Mouse (Mus musculus): ENCODE results near the gene Gm14180. TPM values are rescaled to one million over a fixed set of nuclear protein-coding genes. Genes with fewer than 3 reads are reported as not detected.

The Gm14180 gene
- not detected for polyA plus RNA-seq (2014; fragmentation: Illumina TruSeq; extraction: RNeasy Lipid Tissue Mini Kit (QIAGEN cat#74804); ENCODE audit: low read depth, low replicate concordance)

DNA sequence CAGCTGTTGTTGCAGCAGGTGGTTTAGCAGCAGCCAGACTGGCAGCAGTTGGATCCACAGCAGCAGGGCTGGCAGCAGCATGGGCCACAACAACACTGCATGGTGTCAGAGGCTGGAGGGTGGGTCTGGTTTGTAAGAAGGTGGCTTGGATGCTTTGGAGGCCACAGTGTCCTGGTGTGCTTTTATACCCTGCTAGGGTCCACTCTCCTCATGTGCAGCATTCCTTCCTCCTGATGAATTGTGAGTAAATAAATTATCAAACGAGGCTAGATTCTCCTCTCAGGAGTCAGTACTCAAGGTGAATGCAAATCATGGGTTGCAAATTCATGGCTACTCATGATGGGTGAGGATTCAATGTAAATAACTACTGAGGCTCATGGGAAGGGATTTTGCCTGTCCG, at the start of gene Gm14180:
Gene Gm14180, minus strand, starts transcription at position 101 of the 400 bp plus-strand sequence.

DNA sequence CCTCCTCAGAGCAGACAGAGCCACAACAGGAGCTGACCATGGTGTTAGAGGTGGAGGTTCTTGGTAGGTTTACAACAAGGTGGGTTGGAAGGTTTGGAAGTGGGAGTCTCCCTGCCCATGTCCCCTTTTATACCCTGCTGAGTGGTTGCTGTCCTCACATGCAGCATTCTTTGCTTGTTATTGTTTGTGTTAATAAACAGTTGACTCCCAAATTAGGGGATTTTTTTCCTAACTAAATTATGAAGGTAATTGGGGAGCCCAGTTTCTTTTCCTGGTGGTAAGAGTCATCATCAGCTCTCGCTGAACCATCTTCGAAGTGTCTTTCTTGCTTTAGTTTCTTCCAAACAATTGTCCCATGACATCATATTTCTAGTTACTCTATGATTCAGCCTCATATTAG, 46.5 kb upstream of the Gm14180 start, which contains the start of gene Krtap4-8:
Gene Krtap4-8, minus strand, starts transcription at position 101 of the 400 bp plus-strand sequence.

DNA sequence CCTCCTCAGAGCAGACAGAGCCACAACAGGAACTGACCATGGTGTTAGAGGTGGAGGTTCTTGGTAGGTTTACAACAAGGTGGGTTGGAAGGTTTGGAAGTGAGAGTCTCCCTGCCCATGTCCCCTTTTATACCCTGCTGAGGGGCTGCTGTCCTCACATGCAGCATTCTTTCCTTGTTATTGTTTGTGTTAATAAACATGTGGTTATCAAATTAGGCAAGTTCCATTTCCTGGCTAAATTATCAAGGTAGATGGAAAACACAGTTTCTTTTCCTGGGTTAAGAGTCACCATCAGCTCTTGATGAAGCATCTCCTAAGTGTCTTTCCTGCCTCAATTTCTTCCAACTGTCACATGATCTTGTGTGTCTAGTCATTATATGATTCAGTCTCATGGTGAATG, 38.7 kb upstream of the Gm14180 start, which contains the start of gene Gm11595:
Gene Gm11595, minus strand, starts transcription at position 101 of the 400 bp plus-strand sequence.

DNA sequence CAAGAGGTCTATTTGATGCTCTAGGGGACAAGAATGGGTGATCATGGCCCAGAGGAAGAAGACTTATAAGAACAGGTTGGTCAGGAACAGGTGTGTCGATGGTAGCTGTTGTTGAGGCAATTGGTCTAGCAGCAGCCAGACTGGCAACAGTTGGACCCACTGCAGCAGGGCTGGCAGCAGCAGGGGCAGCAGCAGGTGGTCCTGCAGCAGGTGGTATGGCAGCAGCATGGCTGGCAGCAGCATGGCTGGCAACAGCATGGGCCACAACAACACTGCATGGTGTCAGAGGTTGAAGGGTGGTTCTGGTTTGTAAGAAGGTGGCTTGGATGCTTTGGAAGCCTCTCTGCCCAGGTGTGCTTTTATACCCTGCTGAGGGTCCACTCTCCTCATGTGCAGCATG, 43.6 kb downstream of the Gm14180 start, which contains the start of gene Gm14190:
Gene Gm14190, minus strand, starts transcription at position 278 of the 400 bp plus-strand sequence.

Other genes with a start within 250 kb of the Gm14180 start
- 0.35 TPM for gene Krt23, start 241.2 kb downstream of the Gm14180 start, polyA plus RNA-seq (2014; fragmentation: Illumina TruSeq; extraction: RNeasy Lipid Tissue Mini Kit (QIAGEN cat#74804); ENCODE audit: low read depth, low replicate concordance)
- gene Krt39, start 213.0 kb downstream of the Gm14180 start, polyA plus RNA-seq (2014; fragmentation: Illumina TruSeq; extraction: RNeasy Lipid Tissue Mini Kit (QIAGEN cat#74804); ENCODE audit: low read depth, low replicate concordance), result not detected
- gene Krt40, start 191.1 kb downstream of the Gm14180 start, polyA plus RNA-seq (2014; fragmentation: Illumina TruSeq; extraction: RNeasy Lipid Tissue Mini Kit (QIAGEN cat#74804); ENCODE audit: low read depth, low replicate concordance), result not detected
- gene Krtap3-3, start 183.4 kb downstream of the Gm14180 start, polyA plus RNA-seq (2014; fragmentation: Illumina TruSeq; extraction: RNeasy Lipid Tissue Mini Kit (QIAGEN cat#74804); ENCODE audit: low read depth, low replicate concordance), result not detected
- gene Krtap3-2, start 177.4 kb downstream of the Gm14180 start, polyA plus RNA-seq (2014; fragmentation: Illumina TruSeq; extraction: RNeasy Lipid Tissue Mini Kit (QIAGEN cat#74804); ENCODE audit: low read depth, low replicate concordance), result not detected
- not detected for gene Gm11939, start 174.8 kb downstream of the Gm14180 start, polyA plus RNA-seq (2014; fragmentation: Illumina TruSeq; extraction: RNeasy Lipid Tissue Mini Kit (QIAGEN cat#74804); ENCODE audit: low read depth, low replicate concordance)
- gene Krtap3-1, start 167.7 kb downstream of the Gm14180 start, polyA plus RNA-seq (2014; fragmentation: Illumina TruSeq; extraction: RNeasy Lipid Tissue Mini Kit (QIAGEN cat#74804); ENCODE audit: low read depth, low replicate concordance), result not detected
- gene Krtap1-5, start 153.3 kb downstream of the Gm14180 start, polyA plus RNA-seq (2014; fragmentation: Illumina TruSeq; extraction: RNeasy Lipid Tissue Mini Kit (QIAGEN cat#74804); ENCODE audit: low read depth, low replicate concordance), result not detected
- gene Krtap1-4, start 150.6 kb downstream of the Gm14180 start, polyA plus RNA-seq (2014; fragmentation: Illumina TruSeq; extraction: RNeasy Lipid Tissue Mini Kit (QIAGEN cat#74804); ENCODE audit: low read depth, low replicate concordance), result not detected
- gene Krtap1-3, start 143.0 kb downstream of the Gm14180 start, polyA plus RNA-seq (2014; fragmentation: Illumina TruSeq; extraction: RNeasy Lipid Tissue Mini Kit (QIAGEN cat#74804); ENCODE audit: low read depth, low replicate concordance), result not detected
- not detected for gene Krtap9-3, start 136.2 kb downstream of the Gm14180 start, polyA plus RNA-seq (2014; fragmentation: Illumina TruSeq; extraction: RNeasy Lipid Tissue Mini Kit (QIAGEN cat#74804); ENCODE audit: low read depth, low replicate concordance)
- gene Gm11938, start 131.0 kb downstream of the Gm14180 start, polyA plus RNA-seq (2014; fragmentation: Illumina TruSeq; extraction: RNeasy Lipid Tissue Mini Kit (QIAGEN cat#74804); ENCODE audit: low read depth, low replicate concordance), result not detected
- not detected for gene Gm11937, start 124.1 kb downstream of the Gm14180 start, polyA plus RNA-seq (2014; fragmentation: Illumina TruSeq; extraction: RNeasy Lipid Tissue Mini Kit (QIAGEN cat#74804); ENCODE audit: low read depth, low replicate concordance)
- gene Krtap2-4, start 119.4 kb downstream of the Gm14180 start, polyA plus RNA-seq (2014; fragmentation: Illumina TruSeq; extraction: RNeasy Lipid Tissue Mini Kit (QIAGEN cat#74804); ENCODE audit: low read depth, low replicate concordance), result not detected
- gene Gm11562, start 113.9 kb downstream of the Gm14180 start, polyA plus RNA-seq (2014; fragmentation: Illumina TruSeq; extraction: RNeasy Lipid Tissue Mini Kit (QIAGEN cat#74804); ENCODE audit: low read depth, low replicate concordance), result not detected
- not detected for gene Krtap4-1, start 106.1 kb downstream of the Gm14180 start, polyA plus RNA-seq (2014; fragmentation: Illumina TruSeq; extraction: RNeasy Lipid Tissue Mini Kit (QIAGEN cat#74804); ENCODE audit: low read depth, low replicate concordance)
- gene Krtap4-2, start 99.2 kb downstream of the Gm14180 start, polyA plus RNA-seq (2014; fragmentation: Illumina TruSeq; extraction: RNeasy Lipid Tissue Mini Kit (QIAGEN cat#74804); ENCODE audit: low read depth, low replicate concordance), result not detected
- gene Krtap4-7, start 90.2 kb downstream of the Gm14180 start, polyA plus RNA-seq (2014; fragmentation: Illumina TruSeq; extraction: RNeasy Lipid Tissue Mini Kit (QIAGEN cat#74804); ENCODE audit: low read depth, low replicate concordance), result not detected
- gene Gm11555, start 84.1 kb downstream of the Gm14180 start, polyA plus RNA-seq (2014; fragmentation: Illumina TruSeq; extraction: RNeasy Lipid Tissue Mini Kit (QIAGEN cat#74804); ENCODE audit: low read depth, low replicate concordance), result not detected
- not detected for gene Gm11563, start 75.3 kb downstream of the Gm14180 start, polyA plus RNA-seq (2014; fragmentation: Illumina TruSeq; extraction: RNeasy Lipid Tissue Mini Kit (QIAGEN cat#74804); ENCODE audit: low read depth, low replicate concordance)
- gene Krtap4-6, start 68.3 kb downstream of the Gm14180 start, polyA plus RNA-seq (2014; fragmentation: Illumina TruSeq; extraction: RNeasy Lipid Tissue Mini Kit (QIAGEN cat#74804); ENCODE audit: low read depth, low replicate concordance), result not detected
- not detected for gene Gm14190, start 43.5 kb downstream of the Gm14180 start, polyA plus RNA-seq (2014; fragmentation: Illumina TruSeq; extraction: RNeasy Lipid Tissue Mini Kit (QIAGEN cat#74804); ENCODE audit: low read depth, low replicate concordance)
- not detected for gene Gm11595, start 38.6 kb upstream of the Gm14180 start, polyA plus RNA-seq (2014; fragmentation: Illumina TruSeq; extraction: RNeasy Lipid Tissue Mini Kit (QIAGEN cat#74804); ENCODE audit: low read depth, low replicate concordance)
- not detected for gene Krtap4-8, start 46.4 kb upstream of the Gm14180 start, polyA plus RNA-seq (2014; fragmentation: Illumina TruSeq; extraction: RNeasy Lipid Tissue Mini Kit (QIAGEN cat#74804); ENCODE audit: low read depth, low replicate concordance)
- gene Krtap4-9, start 50.9 kb upstream of the Gm14180 start, polyA plus RNA-seq (2014; fragmentation: Illumina TruSeq; extraction: RNeasy Lipid Tissue Mini Kit (QIAGEN cat#74804); ENCODE audit: low read depth, low replicate concordance), result not detected
- not detected for gene Gm11596, start 59.2 kb upstream of the Gm14180 start, polyA plus RNA-seq (2014; fragmentation: Illumina TruSeq; extraction: RNeasy Lipid Tissue Mini Kit (QIAGEN cat#74804); ENCODE audit: low read depth, low replicate concordance)
- not detected for gene Gm11569, start 64.6 kb upstream of the Gm14180 start, polyA plus RNA-seq (2014; fragmentation: Illumina TruSeq; extraction: RNeasy Lipid Tissue Mini Kit (QIAGEN cat#74804); ENCODE audit: low read depth, low replicate concordance)
- not detected for gene Gm11554, start 70.2 kb upstream of the Gm14180 start, polyA plus RNA-seq (2014; fragmentation: Illumina TruSeq; extraction: RNeasy Lipid Tissue Mini Kit (QIAGEN cat#74804); ENCODE audit: low read depth, low replicate concordance)
- not detected for gene Krtap4-13, start 75.6 kb upstream of the Gm14180 start, polyA plus RNA-seq (2014; fragmentation: Illumina TruSeq; extraction: RNeasy Lipid Tissue Mini Kit (QIAGEN cat#74804); ENCODE audit: low read depth, low replicate concordance)
- gene Gm11564, start 81.4 kb upstream of the Gm14180 start, polyA plus RNA-seq (2014; fragmentation: Illumina TruSeq; extraction: RNeasy Lipid Tissue Mini Kit (QIAGEN cat#74804); ENCODE audit: low read depth, low replicate concordance), result not detected
- gene 2300003K06Rik, start 103.8 kb upstream of the Gm14180 start, polyA plus RNA-seq (2014; fragmentation: Illumina TruSeq; extraction: RNeasy Lipid Tissue Mini Kit (QIAGEN cat#74804); ENCODE audit: low read depth, low replicate concordance), result not detected
- gene Krtap4-16, start 117.3 kb upstream of the Gm14180 start, polyA plus RNA-seq (2014; fragmentation: Illumina TruSeq; extraction: RNeasy Lipid Tissue Mini Kit (QIAGEN cat#74804); ENCODE audit: low read depth, low replicate concordance), result not detected
- not detected for gene Gm11568, start 123.6 kb upstream of the Gm14180 start, polyA plus RNA-seq (2014; fragmentation: Illumina TruSeq; extraction: RNeasy Lipid Tissue Mini Kit (QIAGEN cat#74804); ENCODE audit: low read depth, low replicate concordance)
- gene Gm11559, start 130.2 kb upstream of the Gm14180 start, polyA plus RNA-seq (2014; fragmentation: Illumina TruSeq; extraction: RNeasy Lipid Tissue Mini Kit (QIAGEN cat#74804); ENCODE audit: low read depth, low replicate concordance), result not detected
- gene Krtap9-1, start 139.1 kb upstream of the Gm14180 start, polyA plus RNA-seq (2014; fragmentation: Illumina TruSeq; extraction: RNeasy Lipid Tissue Mini Kit (QIAGEN cat#74804); ENCODE audit: low read depth, low replicate concordance), result not detected
- gene Gm11567, start 144.9 kb upstream of the Gm14180 start, polyA plus RNA-seq (2014; fragmentation: Illumina TruSeq; extraction: RNeasy Lipid Tissue Mini Kit (QIAGEN cat#74804); ENCODE audit: low read depth, low replicate concordance), result not detected
- gene Krtap31-1, start 173.6 kb upstream of the Gm14180 start, polyA plus RNA-seq (2014; fragmentation: Illumina TruSeq; extraction: RNeasy Lipid Tissue Mini Kit (QIAGEN cat#74804); ENCODE audit: low read depth, low replicate concordance), result not detected
- 0.49 TPM for gene Gm11565, start 180.5 kb upstream of the Gm14180 start, polyA plus RNA-seq (2014; fragmentation: Illumina TruSeq; extraction: RNeasy Lipid Tissue Mini Kit (QIAGEN cat#74804); ENCODE audit: low read depth, low replicate concordance)
- not detected for gene Krtap31-2, start 202.0 kb upstream of the Gm14180 start, polyA plus RNA-seq (2014; fragmentation: Illumina TruSeq; extraction: RNeasy Lipid Tissue Mini Kit (QIAGEN cat#74804); ENCODE audit: low read depth, low replicate concordance)
- gene Krtap9-5, start 214.2 kb upstream of the Gm14180 start, polyA plus RNA-seq (2014; fragmentation: Illumina TruSeq; extraction: RNeasy Lipid Tissue Mini Kit (QIAGEN cat#74804); ENCODE audit: low read depth, low replicate concordance), result not detected
- gene Krtap29-1, start 244.8 kb upstream of the Gm14180 start, polyA plus RNA-seq (2014; fragmentation: Illumina TruSeq; extraction: RNeasy Lipid Tissue Mini Kit (QIAGEN cat#74804); ENCODE audit: low read depth, low replicate concordance), result not detected

All from testis, adult 10 weeks (tissue).